Mouse (Mus musculus): ENCODE measurements around the gene Zwilch. TPM values are rescaled to one million over a fixed set of nuclear protein-coding genes. Genes with fewer than 3 reads are reported as not detected.

The Zwilch gene
- total RNA-seq, 1 experiment from 2014 or later = 3.4 TPM

DNA sequence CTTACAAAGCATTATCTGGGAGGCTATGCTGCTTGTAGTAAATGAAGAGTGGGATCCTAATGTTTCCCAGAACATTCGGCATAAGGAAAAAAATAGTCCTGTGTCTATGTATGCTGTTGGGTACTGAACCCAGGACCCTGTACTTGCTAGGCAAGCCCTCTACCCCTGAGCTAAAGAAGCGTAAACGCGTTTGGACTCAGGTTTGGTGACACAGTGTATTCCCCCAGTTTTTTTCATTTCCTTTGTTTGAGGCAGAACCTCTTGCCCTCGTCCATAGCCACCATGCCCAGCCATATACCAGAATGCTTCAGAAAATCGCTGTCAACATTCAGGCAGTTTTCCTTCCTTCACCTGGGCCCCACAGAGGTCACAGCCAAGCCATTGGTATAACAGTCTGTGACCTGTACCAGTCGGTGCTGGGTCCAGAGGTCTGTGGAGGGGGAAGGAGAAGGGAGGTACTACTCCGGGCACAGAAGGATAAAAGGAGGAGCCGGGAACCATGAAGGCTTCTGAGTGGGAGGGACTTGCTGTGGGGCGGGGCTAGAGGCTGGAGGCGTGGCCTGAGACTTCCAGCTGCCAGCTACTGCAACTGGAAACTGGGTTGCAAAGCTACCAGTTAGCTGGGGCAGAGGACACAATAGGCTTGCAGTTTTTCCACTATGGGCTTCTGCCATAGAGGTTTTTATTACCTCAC lies 52.2 kb downstream of the Zwilch start:
- ATAC-seq (replicated peaks; ENCODE audit: insufficient number of reproducible peaks, low FRiP score, low TSS enrichment, poor library complexity, severe bottlenecking) = 0 out of 2 replicates have a peak, but pooled peaks have one; percentile 53

DNA sequence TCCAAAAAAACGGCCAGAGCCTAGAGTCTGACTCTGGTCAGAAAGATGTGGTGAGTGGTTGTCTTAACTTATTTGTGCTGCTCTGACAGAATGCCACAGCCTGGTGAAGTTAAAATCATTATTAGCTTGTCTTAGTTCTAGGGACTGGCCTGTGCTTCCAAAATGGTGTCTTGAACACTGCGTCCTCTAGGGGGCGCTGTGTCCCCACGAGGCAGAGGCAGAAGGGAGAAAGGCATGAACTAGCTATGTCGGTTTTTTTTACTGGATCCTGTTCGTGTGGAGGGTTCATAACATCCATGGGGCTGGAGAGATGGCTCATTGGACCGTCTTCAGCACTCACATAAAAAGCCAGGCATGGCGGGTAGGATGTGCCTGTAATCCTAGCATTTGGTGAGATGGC lies 53.0 kb downstream of the Zwilch start:
- no peak for ATAC-seq (replicated peaks; ENCODE audit: insufficient number of reproducible peaks, low FRiP score, low TSS enrichment, poor library complexity, severe bottlenecking)

DNA sequence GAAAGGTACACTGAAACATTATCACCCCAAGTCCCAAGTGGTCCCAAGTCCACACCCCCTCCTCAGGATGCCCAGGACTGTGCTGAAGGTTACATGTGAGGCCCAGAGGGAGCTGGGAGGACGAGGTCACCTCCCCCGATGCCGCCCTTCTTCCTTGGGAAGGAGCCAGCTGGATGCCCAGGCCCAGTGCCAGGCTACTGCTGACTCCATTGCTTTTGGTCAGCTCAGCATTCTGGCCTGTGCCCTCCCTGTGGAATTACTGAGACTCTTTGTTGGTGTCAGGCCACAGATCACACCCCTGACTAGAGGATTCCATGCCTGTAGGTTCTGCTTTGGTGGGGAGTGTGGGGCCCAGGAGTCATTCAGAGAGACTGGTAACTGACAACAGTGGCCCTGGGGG lies 56.0 kb downstream of the Zwilch start, which contains the start of gene Lctl:
TSS of gene Lctl (plus strand) at position 272 of the 400 bp plus-strand sequence.
- ATAC-seq (replicated peaks; ENCODE audit: insufficient number of reproducible peaks, low FRiP score, low TSS enrichment, poor library complexity, severe bottlenecking) = no peak

DNA sequence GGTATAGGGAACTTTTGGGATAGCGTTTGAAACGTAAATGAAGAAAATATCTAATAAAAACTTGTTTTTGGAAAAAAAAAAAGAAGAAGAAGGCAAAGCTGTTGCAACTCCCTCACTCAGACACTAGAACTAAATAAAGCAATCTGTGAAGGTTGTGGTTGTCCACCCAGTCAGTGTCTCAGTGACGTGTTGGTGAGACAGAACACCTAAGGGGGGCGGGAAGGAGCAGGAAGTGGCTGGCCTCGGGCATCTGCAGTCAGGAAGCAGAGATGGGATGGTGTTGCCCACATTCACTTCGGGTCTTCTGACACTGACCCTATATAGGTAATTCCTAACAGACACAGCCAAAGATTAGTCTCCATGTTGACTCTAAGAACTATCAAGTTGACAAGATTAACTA lies 57.1 kb downstream of the Zwilch start:
- ATAC-seq (replicated peaks; ENCODE audit: insufficient number of reproducible peaks, low FRiP score, low TSS enrichment, poor library complexity, severe bottlenecking) = no peak

DNA sequence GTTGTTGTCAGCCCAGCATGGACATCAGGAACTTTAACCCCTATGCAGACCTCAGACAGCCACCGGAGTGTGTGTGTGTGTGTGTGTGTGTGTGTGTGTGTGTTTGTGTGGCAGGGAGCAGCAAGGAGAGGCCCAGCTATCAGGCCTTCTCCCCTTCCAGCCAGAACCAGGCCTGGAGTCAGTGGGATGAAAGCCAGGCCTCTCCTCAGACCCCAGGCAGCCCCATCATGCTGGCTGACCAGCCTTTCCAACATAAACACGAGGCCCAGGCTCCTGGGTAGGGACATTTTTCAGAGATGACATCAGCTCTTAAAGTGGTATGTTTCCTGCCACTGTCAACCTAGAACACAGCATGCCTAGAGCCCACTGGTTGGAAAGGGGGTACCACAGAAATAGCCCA lies 58.3 kb downstream of the Zwilch start:
- no peak for ATAC-seq (replicated peaks; ENCODE audit: insufficient number of reproducible peaks, low FRiP score, low TSS enrichment, poor library complexity, severe bottlenecking)

DNA sequence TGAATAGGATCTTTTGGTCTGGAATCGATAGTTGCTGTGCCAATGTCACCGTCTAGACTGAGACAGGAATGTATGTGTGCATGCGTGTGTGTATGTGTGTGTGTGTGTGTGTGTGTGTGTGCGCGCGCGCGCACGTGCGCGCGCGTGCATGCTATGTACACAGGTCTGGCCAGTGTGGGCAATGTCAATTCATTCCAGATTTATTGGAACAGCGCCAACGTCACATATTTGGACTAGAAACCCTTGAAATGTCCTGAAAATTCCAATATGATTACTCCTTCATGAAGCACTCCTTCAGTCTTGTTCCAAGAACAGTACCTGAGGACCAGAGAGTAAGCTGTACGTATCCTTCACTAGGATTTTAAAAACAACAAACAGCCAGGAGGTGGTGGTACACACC lies 62.4 kb downstream of the Zwilch start:
- ATAC-seq (replicated peaks; ENCODE audit: insufficient number of reproducible peaks, low FRiP score, low TSS enrichment, poor library complexity, severe bottlenecking) = no peak

DNA sequence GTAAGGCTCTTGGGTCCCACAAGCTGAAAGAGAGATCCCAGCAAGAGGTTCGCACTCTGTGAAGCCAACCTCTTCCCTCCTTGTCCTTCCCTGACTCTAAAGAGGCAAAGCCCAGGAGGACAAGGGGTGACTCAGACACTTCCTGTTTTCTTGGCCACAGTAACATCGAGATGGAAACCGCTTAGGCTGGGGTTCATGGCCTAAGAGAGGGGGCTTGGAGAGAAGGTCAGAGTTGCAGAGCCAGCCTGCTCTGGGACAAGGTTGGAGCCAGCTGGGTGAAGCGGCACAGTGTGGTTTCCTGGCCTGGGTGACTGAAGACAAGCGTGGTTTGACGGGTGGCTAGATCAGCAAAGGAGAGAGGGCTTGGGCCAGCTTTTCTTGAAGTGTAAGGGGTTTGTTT lies 67.6 kb downstream of the Zwilch start:
- ATAC-seq (replicated peaks; ENCODE audit: insufficient number of reproducible peaks, low FRiP score, low TSS enrichment, poor library complexity, severe bottlenecking) = 0 out of 2 replicates have a peak, but pooled peaks have one; percentile 27

DNA sequence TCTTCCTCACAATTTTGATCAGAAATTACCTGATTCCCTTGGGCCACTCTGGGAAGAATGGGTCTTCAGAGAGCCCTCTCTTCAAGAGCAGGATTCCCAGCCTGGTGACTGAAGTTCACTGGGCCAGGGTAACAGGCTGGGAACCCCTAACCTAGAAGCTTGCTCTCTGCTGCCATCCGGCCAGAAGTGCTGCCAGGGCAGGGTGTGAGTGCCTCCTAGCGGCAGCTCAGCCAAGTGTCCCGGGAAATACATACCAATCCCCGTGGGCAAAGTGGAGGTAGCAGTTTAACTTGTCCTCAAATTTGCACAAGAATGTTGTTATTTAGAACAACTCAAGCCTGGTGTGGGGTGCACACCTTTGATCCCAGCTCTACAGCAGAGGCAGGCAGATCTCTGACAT lies 72.5 kb downstream of the Zwilch start:
- ATAC-seq (replicated peaks; ENCODE audit: insufficient number of reproducible peaks, low FRiP score, low TSS enrichment, poor library complexity, severe bottlenecking) = peak; percentile 86

DNA sequence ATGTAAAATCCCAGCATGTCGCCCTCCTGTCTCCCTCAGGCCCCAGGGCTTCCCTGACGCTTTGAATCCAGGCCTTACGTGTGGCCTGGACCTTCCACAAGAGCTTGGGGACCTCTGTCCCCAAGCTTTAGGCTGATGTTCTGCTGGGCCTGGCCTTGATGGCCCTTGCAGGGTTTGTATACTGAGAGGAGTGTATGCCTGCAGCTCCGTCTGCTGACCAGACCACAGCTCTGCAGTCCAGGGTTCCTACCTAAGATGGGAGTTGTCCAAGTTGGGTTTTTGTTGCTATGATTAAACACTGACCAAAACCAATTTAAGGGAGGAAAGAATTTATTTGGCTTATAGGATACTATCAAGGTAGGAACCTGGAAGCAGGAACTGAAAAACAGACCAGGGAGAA lies 74.6 kb downstream of the Zwilch start:
- no peak for ATAC-seq (replicated peaks; ENCODE audit: insufficient number of reproducible peaks, low FRiP score, low TSS enrichment, poor library complexity, severe bottlenecking)

DNA sequence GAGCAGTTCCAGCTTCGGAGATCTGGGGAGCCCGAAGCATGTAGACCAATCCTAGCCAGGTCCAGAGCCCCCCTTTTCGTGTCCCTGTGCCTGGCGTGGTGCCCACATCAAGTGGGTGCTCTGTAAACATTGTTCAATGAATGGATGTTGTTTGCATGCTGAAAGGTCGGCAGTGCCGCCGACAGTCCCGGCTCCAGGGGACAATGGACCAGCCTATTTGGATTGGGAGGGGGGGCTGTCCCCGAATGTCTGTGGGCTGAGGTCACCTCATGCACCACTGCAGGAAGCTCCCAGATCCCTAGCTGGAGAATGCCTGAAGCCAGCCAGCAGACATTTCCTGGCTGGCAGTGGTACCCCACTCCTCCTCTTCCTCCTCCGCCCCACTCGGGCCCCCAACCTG lies 78.8 kb downstream of the Zwilch start:
- ATAC-seq (replicated peaks; ENCODE audit: insufficient number of reproducible peaks, low FRiP score, low TSS enrichment, poor library complexity, severe bottlenecking) = no peak

DNA sequence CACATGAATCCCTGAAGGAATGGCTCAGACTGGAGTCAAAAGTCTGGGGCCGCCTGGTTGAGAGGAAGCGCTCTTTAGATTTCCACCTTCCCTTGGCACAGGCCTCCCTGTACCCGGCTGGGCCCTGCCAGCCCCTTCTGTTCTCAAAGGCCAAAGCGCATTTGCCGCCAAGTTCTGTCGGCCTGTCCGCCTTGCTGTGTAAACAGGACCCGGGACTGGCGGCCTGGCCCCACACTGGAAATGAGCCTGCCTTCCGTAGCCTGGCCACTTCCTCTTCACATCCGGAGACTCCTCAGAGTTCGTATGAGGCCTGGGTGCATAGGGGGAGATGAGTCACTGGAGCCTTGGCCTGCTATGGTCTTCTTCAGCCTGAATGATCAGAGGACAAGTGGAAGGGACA lies 83.9 kb downstream of the Zwilch start:
- peak; percentile 76 for ATAC-seq (replicated peaks; ENCODE audit: insufficient number of reproducible peaks, low FRiP score, low TSS enrichment, poor library complexity, severe bottlenecking)

DNA sequence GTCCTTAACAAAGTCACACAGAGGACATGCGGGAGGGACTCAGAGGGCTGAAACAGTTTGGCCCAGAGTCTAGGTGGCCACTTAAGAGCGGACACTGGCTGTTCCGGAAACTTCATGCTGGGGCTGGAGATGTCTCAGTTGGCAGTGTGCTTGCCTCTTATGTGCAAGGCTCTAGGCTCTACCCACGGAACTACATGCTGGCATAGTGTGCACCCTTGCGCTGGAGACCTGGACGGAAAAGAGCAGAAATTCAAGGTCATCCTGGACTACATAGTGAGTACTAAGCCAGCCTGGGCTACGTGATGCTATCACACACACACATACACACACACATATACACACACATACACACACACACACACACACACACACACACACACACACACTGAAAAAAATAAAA lies 84.6 kb downstream of the Zwilch start:
- ATAC-seq (replicated peaks; ENCODE audit: insufficient number of reproducible peaks, low FRiP score, low TSS enrichment, poor library complexity, severe bottlenecking) = no peak

DNA sequence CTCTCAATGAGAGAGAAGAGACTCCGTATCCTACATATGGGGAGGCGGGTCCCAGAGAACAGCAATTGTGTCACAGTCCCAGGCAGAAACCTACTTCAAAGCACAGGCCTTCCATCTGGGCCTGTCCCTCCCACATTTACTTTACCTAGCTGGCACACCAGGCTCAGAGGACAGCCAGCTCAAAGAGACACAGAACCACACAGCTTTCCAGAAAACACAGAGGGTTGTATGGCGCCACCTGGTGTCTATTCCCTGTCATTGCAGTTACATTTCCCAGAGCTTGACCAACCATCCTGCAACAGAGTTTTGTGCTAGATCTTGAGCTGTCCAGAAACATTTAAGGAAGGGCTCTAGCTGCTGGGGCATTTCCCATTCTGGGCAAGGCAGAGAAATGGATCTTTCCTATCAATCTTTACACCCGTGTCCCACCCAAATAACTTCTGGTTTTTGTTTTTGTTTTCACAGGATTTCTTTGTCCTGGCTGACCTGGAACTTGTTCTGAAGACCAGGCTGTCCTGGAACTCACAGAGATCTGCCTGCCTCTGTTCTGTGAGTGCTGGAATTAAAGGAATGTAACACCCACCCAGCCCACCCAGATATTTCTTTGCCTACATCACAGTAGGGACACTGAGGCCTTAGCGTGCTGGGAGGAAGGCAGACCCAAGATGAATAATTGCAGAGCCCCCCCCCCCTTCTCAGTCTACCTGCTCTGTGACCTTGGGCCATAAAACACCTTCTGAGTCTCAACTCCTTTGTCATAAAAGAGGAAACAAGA lies 85.3 kb downstream of the Zwilch start:
- ATAC-seq (replicated peaks; ENCODE audit: insufficient number of reproducible peaks, low FRiP score, low TSS enrichment, poor library complexity, severe bottlenecking) = peak; percentile 60

Other genes with a start within 250 kb of the Zwilch start
- 0.43 to 2.4 TPM (median 0.86 TPM) in 3 replicates for gene Smad6, start 151.0 kb downstream of the Zwilch start, total RNA-seq (2017)
- not detected in 3 replicates for gene Lctl, start 56.0 kb downstream of the Zwilch start, total RNA-seq (2017)
- gene Rpl4, start 271 bp upstream of the Zwilch start, total RNA-seq (2017) = 1,464 to 1,635 TPM (median 1,516 TPM) in 3 replicates
- 54.0 to 73.0 TPM (median 66.9 TPM) in 3 replicates for gene Snapc5, start 6.2 kb upstream of the Zwilch start, total RNA-seq (2017)
- gene Uchl4, start 62.1 kb upstream of the Zwilch start, total RNA-seq (2017) = 0.53 to 1.8 TPM (median 1.6 TPM) in 3 replicates
- 168 to 200 TPM (median 191 TPM) in 3 replicates for gene Map2k1, start 80.5 kb upstream of the Zwilch start, total RNA-seq (2017)
- 32.7 to 41.8 TPM (median 36.0 TPM) in 3 replicates for gene Tipin, start 108.5 kb upstream of the Zwilch start, total RNA-seq (2017)
- 13.9 to 17.6 TPM (median 15.1 TPM) in 3 replicates for gene Dis3l, start 168.2 kb upstream of the Zwilch start, total RNA-seq (2017)
- gene Megf11, start 212.5 kb upstream of the Zwilch start, total RNA-seq (2017) = 0.10 to 0.64 TPM (median 0.29 TPM) in 3 replicates